Mouse (Mus musculus) neural tube, embryonic 12.5 days (tissue): Measurements from ENCODE around the gene A630010A05Rik. TPM values are rescaled to one million over a fixed set of nuclear protein-coding genes. Genes with fewer than 3 reads are reported as not detected.
"Not testable (repeated sequence)": the region's sequence is repeated elsewhere in the genome, so short reads cannot be mapped to it uniquely, and the experiment has no call there.

Source experiments
- ATAC-seq: fragments of 200-750 bp; cut with Nextera tagmentation; 2 replicates; pipeline ENCODE4 v1.8.0; 2017; ENCODE audit warnings: low read depth, mild to moderate bottlenecking, moderate TSS enrichment, moderate library complexity; ENCODE audit not compliant: low FRiP score
- H3K27ac ChIP-seq: fragments of 300-500 bp; sonication (generic); 2 replicates; pipeline ENCODE4 v1.5.1; 2016
- H3K27me3 ChIP-seq: fragments of 300-500 bp; sonication (generic); replicated peaks from 2 replicates; pipeline ENCODE4 v1.6.1; 2016; ENCODE audit warnings: mild to moderate bottlenecking
- H3K36me3 ChIP-seq: fragments of 300-500 bp; sonication (generic); 2 replicates; pipeline ENCODE4 v1.6.1; 2016; ENCODE audit warnings: mild to moderate bottlenecking
- H3K4me1 ChIP-seq: fragments of 300-500 bp; sonication (generic); 2 replicates; pipeline ENCODE4 v1.6.1; 2016
- H3K4me2 ChIP-seq: fragments of 300-500 bp; sonication (generic); replicated peaks from 2 replicates; pipeline ENCODE4 v1.6.1; 2016; ENCODE audit warnings: mild to moderate bottlenecking
- H3K4me3 ChIP-seq: fragments of 300-500 bp; sonication (generic); 2 replicates; pipeline ENCODE4 v1.5.1; 2016
- H3K9ac ChIP-seq: fragments of 300-500 bp; sonication (generic); 2 replicates; pipeline ENCODE4 v1.6.1; 2016; ENCODE audit warnings: mild to moderate bottlenecking
- H3K9me3 ChIP-seq: fragments of 300-500 bp; sonication (generic); 2 replicates; pipeline ENCODE4 v1.6.1; 2016; ENCODE audit warnings: mild to moderate bottlenecking
- WGBS: fragments of 180-500 bp; shearing (Covaris S2); methylation state at CpG from one replicate; pipeline ENCODE4 v1.1.7; 2016; 5-methylcytosine and 5-hydroxymethylcytosine counted together
- polyA plus RNA-seq: library from polyadenylated mRNA; unstranded; fragments of >200 nt; fragmentation: Nextera tagmentation; extraction: Ambion mirVana; gene quantifications from 2 replicates; pipeline ENCODE4 v1.2.1, GENCODE M21; 2016

A630010A05Rik gene
- not detected in 2 replicates for polyA plus RNA-seq

GRCm38 (mm10) chr16:14562017-14562416 is at the start of gene A630010A05Rik:
Gene A630010A05Rik (plus strand): TSS chr16:14562317.
- no peak within 1 kb of the TSS for H3K9ac ChIP-seq
- no peak within 1 kb of the TSS for H3K27ac ChIP-seq
- no peak within 1 kb of the TSS for H3K4me3 ChIP-seq
- ATAC-seq, result no peak
- no peaks in the 10 kb centered on the region for H3K27me3 ChIP-seq
- H3K4me2 ChIP-seq, result no peak within 1 kb of the TSS
- H3K36me3 ChIP-seq, result no peaks in the 10 kb centered on the region
- H3K9me3 ChIP-seq, result no peaks in the 10 kb centered on the region
- H3K4me1 ChIP-seq, result no peaks in the 10 kb centered on the region
- WGBS, result 93% methylated on average over 1 of the region's 1 CpGs

- Histone ChIP-seq H3K9ac (no peak overlapping the region), H3K36me3 (no peaks in the 10 kb centered on the region), H3K9me3 (no peaks in the 10 kb centered on the region), H3K4me3 (no peak overlapping the region), H3K27ac (no peak overlapping the region), H3K4me2 (no peak overlapping the region), H3K4me1 (no peaks in the 10 kb centered on the region), H3K27me3 (no peaks in the 10 kb centered on the region)
- ATAC-seq, result no peak
Measured at GRCm38 (mm10) chr16:14535766-14536165, 26.4 kb upstream of the A630010A05Rik start.

GRCm38 (mm10) chr16:14557191-14557590 is 4.9 kb upstream of the A630010A05Rik start:
- not testable (repeated sequence) for ATAC-seq, H3K9ac ChIP-seq, H3K4me2 ChIP-seq, H3K4me1 ChIP-seq, H3K4me3 ChIP-seq, H3K36me3 ChIP-seq, H3K27ac ChIP-seq, H3K27me3 ChIP-seq, H3K9me3 ChIP-seq
- 63% methylated on average over 1 of the region's 1 CpGs for WGBS

Other genes with a start within 250 kb of the A630010A05Rik start
- gene Fopnl, start 244.9 kb upstream of the A630010A05Rik start, polyA plus RNA-seq, result 168 and 172 TPM in 2 replicates
- 7.5 and 9.3 TPM in 2 replicates for gene Abcc1, start 200.8 kb upstream of the A630010A05Rik start, polyA plus RNA-seq